Mouse (Mus musculus) intestine, postnatal 0 days (tissue): ENCODE measurements around the gene Mesd. TPM values are rescaled to one million over a fixed set of nuclear protein-coding genes. Genes with fewer than 3 reads are reported as not detected.

Source experiments
- ATAC-seq: fragments of 200-750 bp; cut with Nextera tagmentation; 2 replicates; pipeline ENCODE4 v1.8.0; 2017; ENCODE audit warnings: mild to moderate bottlenecking, moderate TSS enrichment, moderate library complexity
- H3K27ac ChIP-seq: fragments of 300-500 bp; sonication (generic); 2 replicates; pipeline ENCODE4 v1.5.1; 2014; ENCODE audit warnings: mild to moderate bottlenecking, low read depth, low read length, moderate library complexity
- H3K27me3 ChIP-seq: fragments of 300-500 bp; sonication (generic); replicated peaks from 2 replicates; pipeline ENCODE4 v1.6.1; 2014; ENCODE audit warnings: low read length, mixed read lengths; ENCODE audit not compliant: control insufficient read depth, insufficient read depth
- H3K36me3 ChIP-seq: fragments of 300-500 bp; sonication (generic); 2 replicates; pipeline ENCODE4 v1.6.1; 2014; ENCODE audit warnings: mild to moderate bottlenecking, moderate library complexity; ENCODE audit not compliant: control insufficient read depth, insufficient read depth
- H3K4me1 ChIP-seq: fragments of 300-500 bp; sonication (generic); replicated peaks from 2 replicates; pipeline ENCODE4 v1.6.1; 2014; ENCODE audit warnings: antibody characterized with exemption, low read length, mixed read lengths; ENCODE audit not compliant: control insufficient read depth, insufficient read depth
- H3K4me2 ChIP-seq: fragments of 300-500 bp; sonication (generic); replicated peaks from 2 replicates; pipeline ENCODE4 v1.6.1; 2014; ENCODE audit warnings: low read depth, mild to moderate bottlenecking, moderate library complexity
- H3K4me3 ChIP-seq: fragments of 300-500 bp; sonication (generic); 2 replicates; pipeline ENCODE4 v1.5.1; 2014; ENCODE audit warnings: low read depth, low read length
- H3K9ac ChIP-seq: fragments of 300-500 bp; sonication (generic); 2 replicates; pipeline ENCODE4 v1.6.1; 2014; ENCODE audit warnings: mild to moderate bottlenecking, low read depth, low read length
- H3K9me3 ChIP-seq: fragments of 300-500 bp; sonication (generic); 2 replicates; pipeline ENCODE4 v1.6.1; 2016; ENCODE audit warnings: mixed run types; ENCODE audit not compliant: control insufficient read depth
- CTCF ChIP-seq: sonication (generic); IDR thresholded peaks from 2 replicates; pipeline ENCODE4 v1.5.1; 2016; ENCODE audit warnings: low read depth, mild to moderate bottlenecking, control low read depth, antibody characterized with exemption, moderate library complexity
- WGBS: fragments of 180-500 bp; shearing (Covaris S2); extraction: QIAGEN DNeasy Blood & Tissue Kit; methylation state at CpG from one replicate; pipeline ENCODE4 v1.1.7; 2014; 5-methylcytosine and 5-hydroxymethylcytosine counted together
- polyA plus RNA-seq: library from polyadenylated mRNA; unstranded; fragments of >200 nt; fragmentation: Nextera tagmentation; extraction: Ambion mirVana; gene quantifications from 2 replicates; pipeline ENCODE4 v1.2.1, GENCODE M21; 2015

Gene Mesd
- polyA plus RNA-seq, 1 experiment from 2014 or later, result 55.0 TPM

DNA sequence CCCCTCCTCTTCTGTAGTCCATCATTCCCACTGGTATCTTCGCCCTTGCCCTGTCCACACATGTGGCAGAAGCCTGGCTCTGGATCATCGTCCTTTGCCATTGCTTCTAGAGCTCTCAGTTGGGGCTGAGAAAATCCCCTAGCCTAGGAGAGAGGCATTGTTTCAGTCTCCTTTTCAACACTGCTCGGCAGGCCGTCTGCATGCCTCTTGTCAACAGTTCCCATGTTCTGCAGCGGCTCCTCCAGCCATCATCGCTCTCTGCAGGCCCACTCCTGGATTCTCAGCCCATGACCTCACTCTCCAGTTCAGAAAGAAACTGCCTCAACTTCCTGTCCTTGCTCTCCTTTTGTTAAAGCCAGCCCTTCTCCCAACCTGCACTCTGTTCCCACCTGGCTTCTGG is 65.4 kb downstream of the Mesd start:
- ATAC-seq, result no peak
- H3K9ac ChIP-seq, result no peak overlapping the region
- no peaks in the 10 kb centered on the region for H3K27me3 ChIP-seq
- H3K4me3 ChIP-seq, result no peak overlapping the region
- H3K27ac ChIP-seq, result no peak overlapping the region
- no peak for TF ChIP-seq CTCF
- H3K4me2 ChIP-seq, result no peak overlapping the region
- WGBS, result 81% methylated on average over 6 of the region's 6 CpGs
- no peaks in the 10 kb centered on the region for H3K36me3 ChIP-seq
- H3K9me3 ChIP-seq, result no peaks in the 10 kb centered on the region
- H3K4me1 ChIP-seq, result no peaks in the 10 kb centered on the region

Other genes starting within 250 kb of the Mesd start
- gene Il16, start 138.7 kb upstream of the Mesd start, polyA plus RNA-seq, result 2.5 and 2.9 TPM in 2 replicates
- not detected in 2 replicates for gene Cfap161, start 89.6 kb upstream of the Mesd start, polyA plus RNA-seq
- 11.8 and 12.0 TPM in 2 replicates for gene Tlnrd1, start 161 bp upstream of the Mesd start, polyA plus RNA-seq
- gene Cemip, start 202.0 kb downstream of the Mesd start, polyA plus RNA-seq, result 0.48 and 0.53 TPM in 2 replicates